Mouse (Mus musculus) embryonic facial prominence, embryonic 12.5 days (tissue): Measurements from ENCODE around the gene Lamb3. TPM values are rescaled to one million over a fixed set of nuclear protein-coding genes. Genes with fewer than 3 reads are reported as not detected.

Source experiments
- ATAC-seq: fragments of 200-750 bp; cut with Nextera tagmentation; 2 replicates; pipeline ENCODE4 v1.8.0; 2017; ENCODE audit not compliant: insufficient number of reproducible peaks, insufficient read depth, low FRiP score, low TSS enrichment
- H3K27ac ChIP-seq: fragments of 300-500 bp; sonication (generic); 2 replicates; pipeline ENCODE4 v1.5.1; 2016; ENCODE audit warnings: mild to moderate bottlenecking
- H3K27me3 ChIP-seq: fragments of 300-500 bp; sonication (generic); 2 replicates; pipeline ENCODE4 v1.6.1; 2016; ENCODE audit warnings: mild to moderate bottlenecking, moderate library complexity
- H3K36me3 ChIP-seq: fragments of 300-500 bp; sonication (generic); 2 replicates; pipeline ENCODE4 v1.6.1; 2016; ENCODE audit warnings: mild to moderate bottlenecking
- H3K4me1 ChIP-seq: fragments of 300-500 bp; sonication (generic); 2 replicates; pipeline ENCODE4 v1.6.1; 2016
- H3K4me2 ChIP-seq: fragments of 300-500 bp; sonication (generic); replicated peaks from 2 replicates; pipeline ENCODE4 v1.6.1; 2016; ENCODE audit warnings: mild to moderate bottlenecking, moderate library complexity
- H3K4me3 ChIP-seq: fragments of 300-500 bp; sonication (generic); 2 replicates; pipeline ENCODE4 v1.5.1; 2016; ENCODE audit warnings: mild to moderate bottlenecking
- H3K9ac ChIP-seq: fragments of 300-500 bp; sonication (generic); 2 replicates; pipeline ENCODE4 v1.6.1; 2016; ENCODE audit warnings: mild to moderate bottlenecking, moderate library complexity
- H3K9me3 ChIP-seq: fragments of 300-500 bp; sonication (generic); 2 replicates; pipeline ENCODE4 v1.6.1; 2016; ENCODE audit warnings: mild to moderate bottlenecking, moderate library complexity
- WGBS: fragments of 180-500 bp; shearing (Covaris S2); methylation state at CpG from one replicate; pipeline ENCODE4 v1.1.7; 2016; 5-methylcytosine and 5-hydroxymethylcytosine counted together
- polyA plus RNA-seq: library from polyadenylated mRNA; unstranded; fragments of >200 nt; fragmentation: Nextera tagmentation; extraction: Ambion mirVana; gene quantifications from 2 replicates; pipeline ENCODE4 v1.2.1, GENCODE M21; 2016

Gene Lamb3
- polyA plus RNA-seq, 1 experiment from 2014 or later: 2.0 TPM

- no peak for ATAC-seq
- Histone ChIP-seq H3K4me2 (no peak overlapping the region), H3K9me3 (no peaks in the 10 kb centered on the region), H3K27me3 (no peaks in the 10 kb centered on the region), H3K36me3 (no peaks in the 10 kb centered on the region), H3K27ac (peak overlapping the region; percentile 87), H3K9ac (no peak overlapping the region), H3K4me1 (peaks cover 26% of the 10 kb centered on the region), H3K4me3 (no peak overlapping the region)
- 80% methylated on average over 6 of the region's 6 CpGs for WGBS
Measured at GRCm38 (mm10) chr1:193188257-193188656, 19.2 kb upstream of the Lamb3 start.

DNA sequence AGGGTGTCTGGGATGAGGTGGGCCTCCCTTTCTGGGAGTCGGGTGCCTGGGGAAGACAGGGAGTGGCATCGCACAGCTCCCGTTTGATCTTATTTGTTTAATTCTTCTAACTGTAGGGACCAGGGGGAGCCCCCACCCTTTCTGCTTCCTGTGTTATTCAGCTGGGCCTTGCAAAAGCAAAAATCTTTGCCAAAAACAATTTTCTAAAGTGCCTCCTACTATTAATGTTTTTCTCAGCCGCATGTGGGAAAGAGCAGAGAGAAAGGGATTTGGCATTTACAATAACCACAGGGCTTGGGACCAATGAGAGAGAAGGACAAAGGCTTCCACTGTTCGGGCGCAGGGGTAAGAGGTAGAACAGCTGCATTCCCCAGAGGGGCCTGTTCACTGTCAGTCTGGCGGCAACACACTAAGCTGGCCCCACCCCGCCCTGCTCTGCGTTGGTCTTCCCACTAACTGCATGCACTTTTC, 18.3 kb upstream of the Lamb3 start:
- no peaks in the 10 kb centered on the region for H3K36me3 ChIP-seq
- peak; percentile 92 for ATAC-seq
- H3K4me2 ChIP-seq: peak overlapping the region; percentile 16; the same call in 1 of the 2 replicates
- H3K27me3 ChIP-seq: no peaks in the 10 kb centered on the region
- no peak overlapping the region for H3K4me3 ChIP-seq
- no peak overlapping the region for H3K9ac ChIP-seq
- peak overlapping the region; percentile 87 for H3K27ac ChIP-seq
- 12% methylated on average over 9 of the region's 9 CpGs for WGBS
- peaks cover 26% of the 10 kb centered on the region for H3K4me1 ChIP-seq
- H3K9me3 ChIP-seq: no peaks in the 10 kb centered on the region

DNA sequence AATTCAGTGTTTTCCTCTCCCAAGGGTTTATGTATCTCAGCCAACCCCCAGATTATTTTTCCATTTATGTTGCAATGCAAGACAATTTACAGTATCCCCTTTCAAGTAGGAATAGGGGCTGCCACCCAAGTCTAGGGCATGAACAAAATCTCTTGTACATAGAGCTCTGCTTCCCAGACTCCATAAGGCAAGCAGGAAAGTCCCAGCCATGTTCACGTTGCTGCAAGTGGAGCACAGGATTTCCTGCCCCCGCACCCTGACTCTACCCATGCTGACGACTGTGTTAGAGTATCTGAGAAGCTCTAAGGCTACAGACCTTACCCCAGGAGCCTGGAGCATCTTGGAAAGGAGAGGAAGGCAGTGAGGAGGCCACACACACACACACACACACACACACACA, 17.7 kb upstream of the Lamb3 start:
- H3K27ac ChIP-seq: peak overlapping the region; percentile 87
- H3K9me3 ChIP-seq: no peaks in the 10 kb centered on the region
- H3K27me3 ChIP-seq: no peaks in the 10 kb centered on the region
- ATAC-seq: peak; percentile 50; the same call in 1 of the 2 replicates
- peak overlapping the region; percentile 16; the same call in 1 of the 2 replicates for H3K4me2 ChIP-seq
- H3K9ac ChIP-seq: no peak overlapping the region
- peaks cover 26% of the 10 kb centered on the region for H3K4me1 ChIP-seq
- H3K36me3 ChIP-seq: no peaks in the 10 kb centered on the region
- 29% methylated on average over 3 of the region's 3 CpGs for WGBS
- no peak overlapping the region for H3K4me3 ChIP-seq

DNA sequence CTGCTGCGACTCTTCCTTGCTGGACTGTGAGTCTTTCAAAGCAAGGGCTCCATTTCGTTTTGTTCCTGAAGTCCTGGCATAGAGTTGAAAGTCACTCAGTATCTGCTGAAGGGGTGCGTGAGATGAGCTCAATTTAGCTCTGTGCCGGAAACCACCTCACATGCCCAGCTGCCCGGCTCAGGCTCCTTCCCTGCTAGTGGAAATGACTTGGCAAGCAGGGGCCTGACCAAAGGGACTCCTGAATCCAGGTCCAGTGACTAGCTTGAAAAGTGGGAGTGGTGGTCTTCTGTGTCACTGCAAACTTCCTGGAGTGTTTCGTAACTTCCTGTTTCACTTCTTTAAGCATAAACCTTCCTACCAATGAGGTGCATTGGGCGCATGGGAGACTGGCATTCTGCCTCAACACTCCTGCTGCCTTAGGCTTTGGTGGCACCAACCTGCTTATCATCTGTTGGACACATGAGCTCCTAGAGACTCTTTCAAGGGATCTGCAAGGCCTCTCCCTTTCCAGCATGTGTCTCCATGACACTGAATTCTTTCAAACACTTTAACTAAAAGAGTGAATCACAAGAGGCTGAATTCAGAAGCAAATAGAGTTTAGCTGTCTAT, 15.7 kb upstream of the Lamb3 start:
- Histone ChIP-seq H3K9ac (no peak overlapping the region), H3K27me3 (no peaks in the 10 kb centered on the region), H3K36me3 (no peaks in the 10 kb centered on the region), H3K4me3 (no peak overlapping the region), H3K4me1 (peaks cover 24% of the 10 kb centered on the region), H3K9me3 (no peaks in the 10 kb centered on the region), H3K27ac (no peak overlapping the region), H3K4me2 (no peak overlapping the region)
- no peak for ATAC-seq
- 87% methylated on average over 7 of the region's 7 CpGs for WGBS

- H3K36me3 ChIP-seq: no peaks in the 10 kb centered on the region
- no peaks in the 10 kb centered on the region for H3K9me3 ChIP-seq
- WGBS: 93% methylated on average over 3 of the region's 3 CpGs
- no peak for ATAC-seq
- H3K27ac ChIP-seq: no peak overlapping the region
- H3K4me2 ChIP-seq: no peak overlapping the region
- H3K4me1 ChIP-seq: peaks cover 13% of the 10 kb centered on the region
- no peaks in the 10 kb centered on the region for H3K27me3 ChIP-seq
- no peak overlapping the region for H3K4me3 ChIP-seq
- no peak overlapping the region for H3K9ac ChIP-seq
Measured at GRCm38 (mm10) chr1:193194416-193195140, 12.9 kb upstream of the Lamb3 start.

GRCm38 (mm10) chr1:193195169-193195810, 12.2 kb upstream of the Lamb3 start:
- Histone ChIP-seq H3K27ac (no peak overlapping the region), H3K27me3 (no peaks in the 10 kb centered on the region), H3K36me3 (no peaks in the 10 kb centered on the region), H3K9ac (no peak overlapping the region), H3K4me1 (peaks cover 6% of the 10 kb centered on the region), H3K9me3 (no peaks in the 10 kb centered on the region), H3K4me2 (no peak overlapping the region), H3K4me3 (no peak overlapping the region)
- 73% methylated on average over 3 of the region's 3 CpGs for WGBS
- ATAC-seq: no peak

GRCm38 (mm10) chr1:193197494-193198205, 9.8 kb upstream of the Lamb3 start:
- H3K27me3 ChIP-seq: no peaks in the 10 kb centered on the region
- H3K9ac ChIP-seq: no peak overlapping the region
- H3K9me3 ChIP-seq: no peaks in the 10 kb centered on the region
- no peaks in the 10 kb centered on the region for H3K36me3 ChIP-seq
- H3K4me3 ChIP-seq: no peak overlapping the region
- no peaks in the 10 kb centered on the region for H3K4me1 ChIP-seq
- H3K27ac ChIP-seq: no peak overlapping the region
- ATAC-seq: no peak
- H3K4me2 ChIP-seq: no peak overlapping the region
- WGBS: 89% methylated on average over 18 of the region's 18 CpGs

GRCm38 (mm10) chr1:193198312-193198711, 9.2 kb upstream of the Lamb3 start:
- Histone ChIP-seq H3K9me3 (no peaks in the 10 kb centered on the region), H3K9ac (no peak overlapping the region), H3K4me1 (no peaks in the 10 kb centered on the region), H3K36me3 (no peaks in the 10 kb centered on the region), H3K4me3 (no peak overlapping the region), H3K27me3 (no peaks in the 10 kb centered on the region), H3K27ac (no peak overlapping the region), H3K4me2 (no peak overlapping the region)
- no peak for ATAC-seq
- 79% methylated on average over 2 of the region's 2 CpGs for WGBS

- WGBS: 82% methylated on average over 8 of the region's 8 CpGs
- H3K4me1 ChIP-seq: no peaks in the 10 kb centered on the region
- ATAC-seq: no peak
- no peaks in the 10 kb centered on the region for H3K9me3 ChIP-seq
- no peak overlapping the region for H3K27ac ChIP-seq
- no peak overlapping the region for H3K4me3 ChIP-seq
- no peak overlapping the region for H3K4me2 ChIP-seq
- no peaks in the 10 kb centered on the region for H3K27me3 ChIP-seq
- no peak overlapping the region for H3K9ac ChIP-seq
- H3K36me3 ChIP-seq: no peaks in the 10 kb centered on the region
Measured at GRCm38 (mm10) chr1:193200640-193201382, 6.7 kb upstream of the Lamb3 start.

GRCm38 (mm10) chr1:193201383-193201778, 6.1 kb upstream of the Lamb3 start, which contains the start of gene Traf3ip3:
Gene Traf3ip3 (minus strand): TSS chr1:193201703.
- Histone ChIP-seq H3K36me3 (no peaks in the 10 kb centered on the region), H3K4me1 (no peaks in the 10 kb centered on the region), H3K4me2 (no peak within 1 kb of the TSS), H3K27ac (no peak within 1 kb of the TSS), H3K9ac (no peak within 1 kb of the TSS), H3K27me3 (no peaks in the 10 kb centered on the region), H3K9me3 (no peaks in the 10 kb centered on the region), H3K4me3 (no peak within 1 kb of the TSS)
- 49% methylated on average over 5 of the region's 5 CpGs for WGBS
- ATAC-seq: no peak

DNA sequence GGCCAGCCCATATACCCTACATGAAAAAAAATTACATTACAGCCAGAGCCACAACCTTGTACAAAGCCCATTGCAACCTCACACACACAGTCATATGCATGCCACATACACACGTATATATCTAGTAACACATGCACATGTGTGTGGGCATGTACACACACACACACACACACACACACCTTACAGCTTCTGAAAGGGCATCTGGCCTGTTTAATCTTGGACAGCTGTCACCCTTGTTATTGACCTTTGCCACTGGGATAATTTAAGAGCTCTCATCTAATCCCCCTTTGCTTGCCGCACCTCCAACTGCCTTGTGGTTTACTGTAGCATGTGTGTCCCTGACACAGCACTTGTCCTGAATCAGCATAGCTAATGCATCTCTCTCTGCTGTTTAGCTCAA, 3.7 kb upstream of the Lamb3 start:
- no peaks in the 10 kb centered on the region for H3K27me3 ChIP-seq
- H3K4me1 ChIP-seq: no peaks in the 10 kb centered on the region
- 0 out of 2 replicates have a peak, but pooled peaks have one; percentile 67 for ATAC-seq
- no peak overlapping the region for H3K27ac ChIP-seq
- no peak overlapping the region for H3K4me2 ChIP-seq
- no peaks in the 10 kb centered on the region for H3K36me3 ChIP-seq
- no peaks in the 10 kb centered on the region for H3K9me3 ChIP-seq
- no peak overlapping the region for H3K4me3 ChIP-seq
- H3K9ac ChIP-seq: no peak overlapping the region
- WGBS: 59% methylated on average over 2 of the region's 2 CpGs
